Mouse (Mus musculus): ENCODE results near the gene Derl2.
A peak's percentile ranks its signal among the peaks of the same experiment; 100 is the strongest.

GRCm38 (mm10) chr11:71018416-71019200, 1.0 kb downstream of the Derl2 start:
- TF ChIP-seq ZC3H11A (IDR thresholded peaks at IDR 0.05; ENCODE audit: borderline replicate concordance, low read depth, low read length) (no peak), CHD2 (IDR thresholded peaks at IDR 0.05; ENCODE audit: low read depth, low read length) (0 out of 2 replicates have a peak, but pooled peaks have one; percentile 27)

All from ES-E14 (cell line).